Mouse (Mus musculus) hindbrain, embryonic 12.5 days (tissue): Measurements from ENCODE around the gene Prim1. TPM values are rescaled to one million over a fixed set of nuclear protein-coding genes. Genes with fewer than 3 reads are reported as not detected.
"Not testable (repeated sequence)": the region's sequence is repeated elsewhere in the genome, so short reads cannot be mapped to it uniquely, and the experiment has no call there.

Experiments used
- ATAC-seq: fragments of 200-750 bp; cut with Nextera tagmentation; 2 replicates; pipeline ENCODE4 v1.8.0; 2017; ENCODE audit warnings: moderate TSS enrichment; ENCODE audit not compliant: low FRiP score
- H3K27ac ChIP-seq: fragments of 300-500 bp; sonication (generic); 2 replicates; pipeline ENCODE4 v1.5.1; 2016; ENCODE audit warnings: mild to moderate bottlenecking
- H3K27me3 ChIP-seq: fragments of 300-500 bp; sonication (generic); 2 replicates; pipeline ENCODE4 v1.6.1; 2016; ENCODE audit warnings: mild to moderate bottlenecking
- H3K36me3 ChIP-seq: fragments of 300-500 bp; sonication (generic); 2 replicates; pipeline ENCODE4 v1.6.1; 2016; ENCODE audit warnings: mild to moderate bottlenecking
- H3K4me1 ChIP-seq: fragments of 300-500 bp; sonication (generic); 2 replicates; pipeline ENCODE4 v1.6.1; 2016
- H3K4me2 ChIP-seq: fragments of 300-500 bp; sonication (generic); replicated peaks from 2 replicates; pipeline ENCODE4 v1.6.1; 2016; ENCODE audit warnings: mild to moderate bottlenecking
- H3K4me3 ChIP-seq: fragments of 300-500 bp; sonication (generic); 2 replicates; pipeline ENCODE4 v1.5.1; 2016; ENCODE audit warnings: mild to moderate bottlenecking
- H3K9ac ChIP-seq: fragments of 300-500 bp; sonication (generic); 2 replicates; pipeline ENCODE4 v1.6.1; 2016; ENCODE audit warnings: mild to moderate bottlenecking, moderate library complexity
- H3K9me3 ChIP-seq: fragments of 300-500 bp; sonication (generic); replicated peaks from 2 replicates; pipeline ENCODE4 v1.6.1; 2016; ENCODE audit warnings: mild to moderate bottlenecking
- WGBS: fragments of 180-500 bp; shearing (Covaris S2); methylation state at CpG from one replicate; pipeline ENCODE4 v1.1.7; 2016; 5-methylcytosine and 5-hydroxymethylcytosine counted together
- polyA plus RNA-seq: library from polyadenylated mRNA; unstranded; fragments of >200 nt; fragmentation: Nextera tagmentation; extraction: Ambion mirVana; gene quantifications from 2 replicates; pipeline ENCODE4 v1.2.1, GENCODE M21; 2016

Gene Prim1
- polyA plus RNA-seq, 1 experiment from 2014 or later, result 50.9 TPM

GRCm38 (mm10) chr10:128059207-128059981 is 44.4 kb downstream of the Prim1 start:
- peak overlapping the region; percentile 82 for H3K4me2 ChIP-seq
- H3K4me3 ChIP-seq, result peak overlapping the region; percentile 73
- H3K9me3 ChIP-seq, result no peaks in the 10 kb centered on the region
- peak; percentile 49 for ATAC-seq
- under 1% methylated on average over 62 of the region's 62 CpGs for WGBS
- H3K27ac ChIP-seq, result peak overlapping the region; percentile 99
- H3K9ac ChIP-seq, result peak overlapping the region; percentile 94
- peaks cover 19% of the 10 kb centered on the region for H3K4me1 ChIP-seq
- H3K27me3 ChIP-seq, result no peaks in the 10 kb centered on the region
- H3K36me3 ChIP-seq, result peaks cover 4% of the 10 kb centered on the region; the same call in 1 of the 2 replicates

GRCm38 (mm10) chr10:128061109-128061508 is 46.1 kb downstream of the Prim1 start:
- peak overlapping the region; percentile 73; the same call in 1 of the 2 replicates for H3K4me3 ChIP-seq
- ATAC-seq, result no peak
- whole genome bisulfite sequencing, result 81% methylated on average over 5 of the region's 5 CpGs
- H3K4me2 ChIP-seq, result peak overlapping the region; percentile 82
- H3K36me3 ChIP-seq, result peaks cover 6% of the 10 kb centered on the region; the same call in 1 of the 2 replicates
- H3K27ac ChIP-seq, result no peak overlapping the region
- no peaks in the 10 kb centered on the region for H3K9me3 ChIP-seq
- H3K4me1 ChIP-seq, result peaks cover 19% of the 10 kb centered on the region
- H3K9ac ChIP-seq, result peak overlapping the region; percentile 94; the same call in 1 of the 2 replicates
- no peaks in the 10 kb centered on the region for H3K27me3 ChIP-seq

GRCm38 (mm10) chr10:128062221-128062989 is 47.4 kb downstream of the Prim1 start:
- Histone ChIP-seq H3K4me2 (no peak overlapping the region), H3K4me1 (peaks cover 19% of the 10 kb centered on the region), H3K27ac (no peak overlapping the region), H3K9me3 (no peaks in the 10 kb centered on the region), H3K9ac (no peak overlapping the region), H3K27me3 (no peaks in the 10 kb centered on the region), H3K4me3 (no peak overlapping the region), H3K36me3 (peaks cover 6% of the 10 kb centered on the region; the same call in 1 of the 2 replicates)
- 94% methylated on average over 6 of the region's 6 CpGs for WGBS
- ATAC-seq, result no peak

- Histone ChIP-seq H3K4me1 (no peaks in the 10 kb centered on the region; the same call in 1 of the 2 replicates), H3K9me3 (no peaks in the 10 kb centered on the region), H3K4me2 (no peak overlapping the region), H3K27me3 (no peaks in the 10 kb centered on the region), H3K27ac (no peak overlapping the region), H3K4me3 (no peak overlapping the region), H3K9ac (no peak overlapping the region), H3K36me3 (peaks cover 28% of the 10 kb centered on the region)
- no peak for ATAC-seq
- WGBS, result 95% methylated on average over 5 of the region's 5 CpGs
Measured at GRCm38 (mm10) chr10:128066072-128066471, 51.1 kb downstream of the Prim1 start.

- Histone ChIP-seq H3K36me3 (peaks cover 54% of the 10 kb centered on the region), H3K9ac (no peak overlapping the region), H3K4me1 (no peaks in the 10 kb centered on the region), H3K9me3 (no peaks in the 10 kb centered on the region), H3K27ac (no peak overlapping the region), H3K4me3 (no peak overlapping the region), H3K4me2 (no peak overlapping the region), H3K27me3 (no peaks in the 10 kb centered on the region)
- WGBS, result 93% methylated on average over 4 of the region's 4 CpGs
- no peak for ATAC-seq
Measured at GRCm38 (mm10) chr10:128069201-128069600, 54.2 kb downstream of the Prim1 start.

- ATAC-seq, H3K27me3 ChIP-seq, H3K9ac ChIP-seq, H3K27ac ChIP-seq, H3K4me2 ChIP-seq, H3K9me3 ChIP-seq, H3K4me1 ChIP-seq, H3K4me3 ChIP-seq: not testable (repeated sequence)
- peaks cover 62% of the 10 kb centered on the region for H3K36me3 ChIP-seq
- WGBS, result 100% methylated on average over 2 of the region's 2 CpGs
Measured at GRCm38 (mm10) chr10:128070432-128070831, 55.5 kb downstream of the Prim1 start.

GRCm38 (mm10) chr10:128078269-128078668 is 63.3 kb downstream of the Prim1 start:
- H3K9ac ChIP-seq, H3K4me3 ChIP-seq, H3K4me2 ChIP-seq, H3K4me1 ChIP-seq, ATAC-seq, H3K27me3 ChIP-seq, H3K9me3 ChIP-seq, H3K27ac ChIP-seq: not testable (repeated sequence)
- H3K36me3 ChIP-seq, result peaks cover 34% of the 10 kb centered on the region
- WGBS, result 85% methylated on average over 5 of the region's 5 CpGs

Other genes with a start within 250 kb of the Prim1 start
- gene Rdh9, start 238.8 kb upstream of the Prim1 start, polyA plus RNA-seq, result 0.08 TPM in 1 of 2 replicates, not detected in the other
- not detected in 2 replicates for gene Rdh16, start 214.0 kb upstream of the Prim1 start, polyA plus RNA-seq
- not detected in 2 replicates for gene Rdh19, start 165.2 kb upstream of the Prim1 start, polyA plus RNA-seq
- not detected in 2 replicates for gene Rdh16f2, start 148.7 kb upstream of the Prim1 start, polyA plus RNA-seq
- not detected in 2 replicates for gene Rdh7, start 126.4 kb upstream of the Prim1 start, polyA plus RNA-seq
- not detected in 2 replicates for gene Sdr9c7, start 116.7 kb upstream of the Prim1 start, polyA plus RNA-seq
- gene Hsd17b6, start 7.6 kb upstream of the Prim1 start, polyA plus RNA-seq, result not detected in 2 replicates
- gene Naca, start 20.4 kb downstream of the Prim1 start, polyA plus RNA-seq, result 673 and 675 TPM in 2 replicates
- 495 and 513 TPM in 2 replicates for gene Ptges3, start 43.8 kb downstream of the Prim1 start, polyA plus RNA-seq
- 1,948 and 1,970 TPM in 2 replicates for gene Atp5b, start 68.1 kb downstream of the Prim1 start, polyA plus RNA-seq
- 12.8 and 15.4 TPM in 2 replicates for gene Baz2a, start 76.4 kb downstream of the Prim1 start, polyA plus RNA-seq
- 22.5 and 25.5 TPM in 2 replicates for gene Rbms2, start 165.1 kb downstream of the Prim1 start, polyA plus RNA-seq
- 0.61 and 0.70 TPM in 2 replicates for gene Gls2, start 179.3 kb downstream of the Prim1 start, polyA plus RNA-seq
- gene Spryd4, start 196.6 kb downstream of the Prim1 start, polyA plus RNA-seq, result 24.5 and 25.6 TPM in 2 replicates
- not detected in 2 replicates for gene Mip, start 210.7 kb downstream of the Prim1 start, polyA plus RNA-seq
- 46.2 and 53.7 TPM in 2 replicates for gene Timeless, start 216.9 kb downstream of the Prim1 start, polyA plus RNA-seq
- 0.34 and 0.40 TPM in 2 replicates for gene Apon, start 238.9 kb downstream of the Prim1 start, polyA plus RNA-seq